Mouse (Mus musculus) megakaryocyte, embryonic 14.5 days (primary cell): ENCODE measurements around the gene Mturn. TPM values are rescaled to one million over a fixed set of nuclear protein-coding genes. Genes with fewer than 3 reads are reported as not detected.

ENCODE experiments used
- H3K27me3 ChIP-seq: replicated peaks from 2 replicates; pipeline ENCODE3; 2012; ENCODE audit warnings: inconsistent platforms
- H3K36me3 ChIP-seq: replicated peaks from 2 replicates; pipeline ENCODE3; 2012; ENCODE audit warnings: low read length, inconsistent platforms, mixed read lengths
- H3K4me1 ChIP-seq: 2 replicates; pipeline ENCODE4 v1.6.1; 2012; ENCODE audit warnings: inconsistent platforms
- H3K4me3 ChIP-seq: replicated peaks from 2 replicates; pipeline ENCODE3; 2012; ENCODE audit warnings: moderate library complexity, mild to moderate bottlenecking, inconsistent platforms
- H3K9me3 ChIP-seq: 2 replicates; pipeline ENCODE4 v1.6.1; 2012; ENCODE audit warnings: inconsistent platforms
- FLI1 ChIP-seq: IDR thresholded peaks from 2 replicates; pipeline ENCODE4 v1.6.1; 2012; ENCODE audit warnings: low read length, inconsistent platforms, mixed read lengths
- GATA1 ChIP-seq: IDR thresholded peaks from 3 replicates; pipeline ENCODE4 v1.6.1; 2012; ENCODE audit warnings: mixed read lengths, low read length, inconsistent platforms, borderline replicate concordance
- polyA plus RNA-seq: library from polyadenylated mRNA; stranded (reverse); fragments of >175 nt; gene quantifications from 2 replicates; pipeline ENCODE4 v1.2.3, GENCODE M21; 2012; ENCODE audit warnings: low replicate concordance; ENCODE audit not compliant: insufficient read depth

Gene Mturn
- polyA plus RNA-seq, 1 experiment = 0.16 TPM

- Histone ChIP-seq H3K27me3 (peaks cover 27% of the 10 kb centered on the region), H3K9me3 (no peaks in the 10 kb centered on the region), H3K36me3 (no peaks in the 10 kb centered on the region), H3K4me1 (peaks cover 10% of the 10 kb centered on the region), H3K4me3 (no peak overlapping the region)
- TF ChIP-seq GATA1 (no peak), FLI1 (no peak)
Observed at GRCm38 (mm10) chr6:54751621-54752020, 70.2 kb downstream of the Mturn start.

- Histone ChIP-seq H3K4me1 (peaks cover 10% of the 10 kb centered on the region), H3K4me3 (no peak overlapping the region), H3K36me3 (no peaks in the 10 kb centered on the region), H3K9me3 (no peaks in the 10 kb centered on the region), H3K27me3 (peaks cover 22% of the 10 kb centered on the region)
- no peak for TF ChIP-seq FLI1
- TF ChIP-seq GATA1 = no peak
Observed at GRCm38 (mm10) chr6:54752076-54752475, 70.7 kb downstream of the Mturn start.

Other genes with a start within 250 kb of the Mturn start
- gene Scrn1, start 115.1 kb upstream of the Mturn start, polyA plus RNA-seq = 13.5 TPM in 1 of 2 replicates, not detected in the other
- 0.35 and 0.88 TPM in 2 replicates for gene Plekha8, start 86.5 kb upstream of the Mturn start, polyA plus RNA-seq
- gene Fkbp14, start 84.3 kb upstream of the Mturn start, polyA plus RNA-seq = 1.2 TPM in 1 of 2 replicates, not detected in the other
- 15.8 and 22.0 TPM in 2 replicates for gene Znrf2, start 135.3 kb downstream of the Mturn start, polyA plus RNA-seq